In genomic region chr17:29795050-29795770, GRCm38 (mm10) we compare ENCODE assay signal across 7 mouse cellular contexts.
DNase-seq lines count a peak whose midpoint lies in the region; ATAC-seq and TF ChIP-seq lines count a peak whose summit lies in the region.

No protein-coding gene starts in this region.

- WGBS in liver, embryonic 12.5 days (ENCODE audit: insufficient replicate concordance) = 26% methylated on average over 22 of the region's 23 CpGs
- WGBS in liver, postnatal 0 days (ENCODE audit: insufficient replicate concordance) = 22% methylated on average over 23 of the region's 23 CpGs
- 2% methylated on average over 23 of the region's 23 CpGs for WGBS in forebrain, embryonic 10.5 days
- WGBS in limb, embryonic 11.5 days = 4% methylated on average over 21 of the region's 23 CpGs
- WGBS in stomach, embryonic 15.5 days = 5% methylated on average over 23 of the region's 23 CpGs

- no peak for TF ChIP-seq CTCF in liver, postnatal 0 days (IDR thresholded peaks at IDR 0.05; ENCODE audit: low read depth)

- DNase-seq in liver, postnatal 0 days = no peak
- peak; percentile 59 for DNase-seq in forebrain, embryonic 10.5 days (ENCODE audit: extremely low spot score, low spot score)
- peak; percentile 67 for DNase-seq in limb, embryonic 11.5 days (ENCODE audit: low spot score)
- DNase-seq in thymus, postnatal 0 days (ENCODE audit: low spot score) = no peak
- DNase-seq in urinary bladder, postnatal 4 days (ENCODE audit: low spot score in 2 of 2) = no peak

- H3K36me3 ChIP-seq in liver, embryonic 12.5 days = no peaks in the 10 kb centered on the region
- H3K36me3 ChIP-seq in liver, postnatal 0 days (replicated peaks; ENCODE audit: insufficient read depth, low read length) = no peaks in the 10 kb centered on the region
- no peaks in the 10 kb centered on the region for H3K36me3 ChIP-seq in forebrain, embryonic 10.5 days (replicated peaks)
- H3K36me3 ChIP-seq in limb, embryonic 11.5 days (ENCODE audit: control insufficient read depth, insufficient read depth, low read length) = no peaks in the 10 kb centered on the region
- no peaks in the 10 kb centered on the region for H3K36me3 ChIP-seq in stomach, embryonic 15.5 days

- peaks cover 48% of the 10 kb centered on the region for H3K27me3 ChIP-seq in liver, embryonic 12.5 days (replicated peaks)
- peaks cover 14% of the 10 kb centered on the region; the same call in 1 of the 2 replicates for H3K27me3 ChIP-seq in liver, postnatal 0 days (ENCODE audit: insufficient read depth, low read length)
- peaks cover 41% of the 10 kb centered on the region for H3K27me3 ChIP-seq in forebrain, embryonic 10.5 days (ENCODE audit: poor library complexity, severe bottlenecking)
- H3K27me3 ChIP-seq in limb, embryonic 11.5 days (ENCODE audit: control insufficient read depth, insufficient read depth, low read length) = no peaks in the 10 kb centered on the region
- 0 out of 2 replicates have a peak, but pooled peaks cover 6% of the 10 kb centered on the region for H3K27me3 ChIP-seq in stomach, embryonic 15.5 days (replicated peaks)

- peak overlapping the region; percentile 29; the same call in 1 of the 2 replicates for H3K4me2 ChIP-seq in liver, embryonic 12.5 days
- H3K4me2 ChIP-seq in liver, postnatal 0 days (ENCODE audit: low read depth, low read length) = no peak overlapping the region
- H3K4me2 ChIP-seq in limb, embryonic 11.5 days (ENCODE audit: low read depth, severe bottlenecking) = peak overlapping the region; percentile 61
- peak overlapping the region; percentile 49 for H3K4me2 ChIP-seq in stomach, embryonic 15.5 days

- no peak overlapping the region for H3K9ac ChIP-seq in liver, embryonic 12.5 days
- H3K9ac ChIP-seq in liver, postnatal 0 days (replicated peaks) = no peak overlapping the region
- peak overlapping the region; percentile 43 for H3K9ac ChIP-seq in limb, embryonic 11.5 days (ENCODE audit: low read length)
- H3K9ac ChIP-seq in stomach, embryonic 15.5 days = no peak overlapping the region

- no peak for ATAC-seq in liver, embryonic 12.5 days
- ATAC-seq in liver, postnatal 0 days = no peak
- ATAC-seq in limb, embryonic 11.5 days (ENCODE audit: insufficient number of reproducible peaks, low FRiP score, low TSS enrichment, low read depth) = peak; percentile 58; the same call in 1 of the 2 replicates
- no peak for ATAC-seq in stomach, embryonic 15.5 days (ENCODE audit: insufficient read depth, low FRiP score, low read depth)

- no peaks in the 10 kb centered on the region for H3K9me3 ChIP-seq in liver, embryonic 12.5 days (replicated peaks)
- no peaks in the 10 kb centered on the region for H3K9me3 ChIP-seq in liver, postnatal 0 days (ENCODE audit: low read length)
- H3K9me3 ChIP-seq in forebrain, embryonic 10.5 days = no peaks in the 10 kb centered on the region
- H3K9me3 ChIP-seq in limb, embryonic 11.5 days (ENCODE audit: control insufficient read depth, low read length) = no peaks in the 10 kb centered on the region
- H3K9me3 ChIP-seq in stomach, embryonic 15.5 days = no peaks in the 10 kb centered on the region

- no peak overlapping the region for H3K4me3 ChIP-seq in liver, embryonic 12.5 days
- H3K4me3 ChIP-seq in liver, postnatal 0 days (ENCODE audit: low read depth, low read length) = no peak overlapping the region
- H3K4me3 ChIP-seq in forebrain, embryonic 10.5 days = peak overlapping the region; percentile 44
- H3K4me3 ChIP-seq in limb, embryonic 11.5 days (ENCODE audit: low read depth, low read length) = peak overlapping the region; percentile 19
- peak overlapping the region; percentile 4; the same call in 1 of the 2 replicates for H3K4me3 ChIP-seq in stomach, embryonic 15.5 days (replicated peaks)

- peaks cover 9% of the 10 kb centered on the region for H3K4me1 ChIP-seq in liver, embryonic 12.5 days
- no peaks in the 10 kb centered on the region for H3K4me1 ChIP-seq in liver, postnatal 0 days (ENCODE audit: insufficient read depth)
- H3K4me1 ChIP-seq in forebrain, embryonic 10.5 days = peaks cover 53% of the 10 kb centered on the region
- peaks cover 23% of the 10 kb centered on the region for H3K4me1 ChIP-seq in limb, embryonic 11.5 days (ENCODE audit: control insufficient read depth, insufficient read depth, low read length)
- peaks cover 10% of the 10 kb centered on the region for H3K4me1 ChIP-seq in stomach, embryonic 15.5 days

- TF ChIP-seq EP300 in liver, postnatal 0 days (IDR thresholded peaks at IDR 0.05; ENCODE audit: low read depth) = no peak

- no peak overlapping the region for H3K27ac ChIP-seq in liver, embryonic 12.5 days
- H3K27ac ChIP-seq in liver, postnatal 0 days (ENCODE audit: low read depth) = no peak overlapping the region
- peak overlapping the region; percentile 74 for H3K27ac ChIP-seq in forebrain, embryonic 10.5 days
- peak overlapping the region; percentile 45; the same call in 1 of the 2 replicates for H3K27ac ChIP-seq in limb, embryonic 11.5 days (replicated peaks; ENCODE audit: low read depth, low read length)
- H3K27ac ChIP-seq in stomach, embryonic 15.5 days = no peak overlapping the region

Comparison
In these comparisons a context has a peak if more than half of its experiments do, and no peak if none do; other contexts are left out.
1. H3K27ac ChIP-seq: peak in forebrain, embryonic 10.5 days (single experiment) and limb, embryonic 11.5 days (single experiment); none in liver, embryonic 12.5 days (single experiment), liver, postnatal 0 days (single experiment) and stomach, embryonic 15.5 days (single experiment).
2. H3K4me3 ChIP-seq: peak in forebrain, embryonic 10.5 days (single experiment), limb, embryonic 11.5 days (single experiment) and stomach, embryonic 15.5 days (single experiment); none in liver, embryonic 12.5 days (single experiment) and liver, postnatal 0 days (single experiment).
3. DNase-seq: peak in forebrain, embryonic 10.5 days (single experiment) and limb, embryonic 11.5 days (single experiment); none in liver, postnatal 0 days (single experiment), thymus, postnatal 0 days (single experiment) and urinary bladder, postnatal 4 days (0 of 2).